Mouse (Mus musculus) adrenal gland (tissue): Measurements from ENCODE around the gene Zfp777.

ENCODE experiments used
- intact Hi-C: fragments of 180-260 bp; cut with DNase I; formaldehyde crosslinking; loops from one replicate; pipeline ENCODE4 v1.15.1; 2025
- microRNA-seq, 2 experiments: library from miRNA; unstranded; fragments of <30 nt; microRNA quantifications; one replicate each; pipeline ENCODE4; 2019

The Zfp777 gene

GRCm38 (mm10) chr6:48032661-48033060 lies 16.1 kb downstream of the Zfp777 start:
- intact Hi-C loops: no loop called here

- intact Hi-C loops: no loop called here
Measured at GRCm38 (mm10) chr6:48025905-48026660, 22.6 kb downstream of the Zfp777 start.

DNA sequence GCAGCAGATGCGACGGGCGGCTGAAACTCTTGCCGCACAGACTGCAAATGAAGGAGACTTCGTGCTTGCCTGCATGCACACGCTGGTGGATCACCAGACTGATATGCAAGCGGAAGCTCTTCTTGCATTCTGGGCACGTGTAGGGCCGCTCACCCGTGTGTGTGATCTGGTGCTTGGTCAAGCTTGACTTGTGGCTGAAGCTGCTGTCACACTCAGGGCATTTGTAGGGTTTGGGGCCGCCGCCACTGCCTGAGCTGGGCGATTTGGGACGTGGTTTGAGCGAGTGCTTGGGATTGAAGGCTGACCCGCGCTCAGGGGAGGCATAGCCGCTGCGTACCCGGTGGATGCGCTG lies 23.7 kb downstream of the Zfp777 start:
- intact Hi-C loops: no loop called here

GRCm38 (mm10) chr6:48024330-48024993 lies 24.2 kb downstream of the Zfp777 start:
- intact Hi-C loops: no loop called here

DNA sequence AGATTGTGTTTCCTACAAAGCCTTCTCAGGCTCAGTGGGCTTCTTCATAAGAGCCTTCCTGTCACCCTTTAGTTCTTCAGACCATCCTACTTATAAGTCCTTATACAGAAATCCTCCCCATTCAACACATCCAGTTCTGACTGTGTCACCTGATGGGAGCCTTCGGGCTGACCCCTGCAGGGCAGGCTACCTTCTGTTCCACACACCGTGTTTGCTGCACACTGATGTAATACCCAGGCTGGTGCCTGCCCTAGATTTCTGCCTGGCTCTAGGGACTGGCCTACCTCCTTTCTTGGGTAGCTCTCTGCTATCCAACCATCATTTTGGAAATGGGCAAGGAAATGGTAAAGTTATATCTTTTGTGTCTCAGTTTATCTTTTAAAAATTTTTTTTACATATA lies 26.0 kb downstream of the Zfp777 start:
- intact Hi-C loops: no loop called here

- intact Hi-C loops: no loop called here
Measured at GRCm38 (mm10) chr6:48021678-48022077, 27.0 kb downstream of the Zfp777 start.

DNA sequence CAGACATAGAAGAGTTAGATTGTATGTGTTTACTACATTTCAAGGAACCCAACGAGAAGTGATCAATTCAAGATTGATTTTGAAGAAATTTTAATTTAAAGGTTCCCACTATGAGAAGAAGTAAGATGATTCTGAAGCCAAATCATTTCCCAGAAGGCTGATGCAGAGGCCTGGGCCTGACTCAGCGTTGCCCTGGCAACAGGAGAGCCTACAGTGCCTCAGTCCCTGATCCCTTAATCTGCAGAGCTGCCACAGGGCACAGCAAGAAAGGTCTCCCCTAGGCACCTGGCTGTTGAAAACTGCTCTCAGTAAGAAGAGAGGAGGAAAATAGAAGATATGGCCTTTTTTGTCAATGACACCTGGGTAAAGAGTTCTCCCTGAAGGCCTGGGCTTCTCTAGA lies 28.7 kb downstream of the Zfp777 start:
- intact Hi-C loops: no loop called here

DNA sequence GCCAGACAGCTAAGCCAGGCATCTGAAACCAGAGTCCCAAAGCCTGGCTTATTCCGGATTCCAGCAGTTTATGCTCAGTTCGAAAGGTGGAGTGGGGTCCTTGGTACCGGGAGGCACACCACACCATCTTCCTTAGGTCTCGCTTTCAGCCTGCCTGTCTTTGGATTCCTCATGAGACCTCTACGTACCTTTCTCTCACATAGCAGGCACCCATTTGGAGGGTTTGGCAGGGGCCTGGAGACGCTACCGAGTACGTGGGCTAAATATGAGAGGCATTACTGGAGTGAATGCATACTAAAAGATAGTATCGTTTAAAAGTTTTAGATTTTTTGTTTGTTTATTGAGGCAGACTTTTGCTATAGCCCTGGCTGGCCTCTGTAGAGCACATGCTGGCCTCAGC lies 31.9 kb downstream of the Zfp777 start:
- intact Hi-C loops: loop anchor here (5.0 kb wide), 2 partner anchors 40 to 65 kb away; no protein-coding TSS in a partner anchor

DNA sequence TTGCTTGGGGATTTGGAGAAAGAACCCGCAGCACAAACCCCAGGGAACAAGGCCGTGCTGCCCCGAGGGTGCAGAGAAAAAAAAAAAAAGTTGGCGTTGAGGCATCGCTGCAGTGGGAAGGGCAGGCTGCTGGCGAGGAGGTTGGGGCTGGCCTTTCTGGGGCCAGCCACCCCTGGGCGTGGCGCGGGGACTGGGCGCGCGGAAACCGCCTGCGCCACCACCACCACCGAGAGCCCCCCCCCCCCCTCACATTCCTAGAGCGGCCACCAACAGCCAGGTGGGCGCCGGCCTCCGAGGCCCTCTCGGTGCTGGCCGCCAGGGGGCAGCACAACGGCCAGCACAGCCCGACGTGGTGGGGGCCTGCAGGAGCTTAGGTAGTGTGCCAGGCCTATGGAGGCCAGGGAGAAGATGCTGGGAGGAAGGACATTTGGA lies 32.6 kb downstream of the Zfp777 start:
- intact Hi-C loops: loop anchor here (5.0 kb wide), 2 partner anchors 39 to 66 kb away; no protein-coding TSS in a partner anchor

- intact Hi-C loops: no loop called here
Measured at GRCm38 (mm10) chr6:48010727-48011126, 38.0 kb downstream of the Zfp777 start.

- intact Hi-C loops: no loop called here
Measured at GRCm38 (mm10) chr6:47995661-47996060, 53.0 kb downstream of the Zfp777 start.

DNA sequence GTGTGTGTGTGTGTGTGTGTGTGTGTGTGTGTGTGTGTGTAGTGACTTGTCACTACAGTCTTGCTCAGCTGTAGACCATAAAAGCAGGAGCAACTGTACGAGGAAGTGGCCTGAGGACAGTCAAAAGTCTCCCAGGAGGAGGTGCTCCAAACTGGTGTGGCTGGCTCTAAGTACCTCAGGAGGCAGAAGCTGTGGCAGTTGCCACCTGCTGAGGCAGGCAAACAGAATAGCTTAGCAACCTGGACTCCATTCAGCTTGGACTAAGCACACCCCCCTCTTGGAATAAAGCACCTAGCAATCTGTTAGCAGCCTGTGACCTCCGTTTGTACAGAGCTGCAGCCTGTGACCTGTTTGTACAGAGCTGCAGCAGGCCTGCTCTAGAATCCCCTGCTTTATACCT lies 64.8 kb downstream of the Zfp777 start:
- intact Hi-C loops: no loop called here

DNA sequence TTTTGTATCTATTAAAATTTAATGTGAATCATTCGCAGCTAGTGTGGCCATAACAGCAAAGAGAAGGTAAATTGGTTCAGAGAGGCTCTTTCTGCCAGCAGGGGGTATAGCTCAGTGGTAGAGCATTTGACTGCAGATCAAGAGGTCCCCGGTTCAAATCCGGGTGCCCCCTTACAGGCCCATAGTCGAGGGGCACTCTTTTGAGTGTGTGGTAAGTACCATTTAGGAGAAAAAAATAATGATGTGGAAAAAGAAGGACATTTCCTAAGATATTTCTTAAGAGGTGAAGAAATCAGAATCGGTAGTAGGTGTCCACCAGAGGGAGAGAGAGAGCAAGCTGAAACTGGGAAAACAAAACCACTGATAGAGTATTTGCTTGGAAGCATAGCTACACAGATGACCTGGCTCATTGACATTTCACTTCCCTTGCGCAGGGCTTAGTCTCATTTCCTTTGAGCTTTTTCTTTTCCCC lies 69.8 kb downstream of the Zfp777 start:
- intact Hi-C loops: loop anchor here (5.0 kb wide), 1 partner anchor 38 kb away; no protein-coding TSS in a partner anchor

DNA sequence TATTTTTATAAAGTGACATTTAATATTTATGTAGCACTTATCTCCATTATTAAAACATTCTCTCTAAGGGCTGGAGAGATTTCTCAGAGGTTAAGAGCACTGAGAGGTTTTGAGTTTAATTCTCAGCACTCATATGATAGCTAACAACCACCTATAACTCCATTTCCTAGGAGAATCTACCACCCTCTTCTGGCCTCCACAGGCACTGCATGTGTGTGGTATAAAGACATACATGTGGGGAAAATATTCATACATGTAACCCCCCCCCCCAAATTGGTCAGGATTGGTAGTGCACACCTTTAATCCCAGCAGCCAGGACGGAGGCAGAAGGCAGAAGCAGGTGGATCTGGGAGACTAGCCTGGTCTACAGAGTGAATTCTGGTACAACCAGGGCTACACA lies 74.1 kb downstream of the Zfp777 start:
- intact Hi-C loops: no loop called here

Small RNAs within 50 kb of the gene (microRNA-seq; reads per million reads assigned to microRNA genes)
- gene Gm24563: 0.12 to 0.23 reads per million in 2 experiments
